Mouse (Mus musculus) monocyte, adult 5-6 weeks (primary cell): ENCODE results near the gene Arhgap40. TPM values are rescaled to one million over a fixed set of nuclear protein-coding genes. Genes with fewer than 3 reads are reported as not detected.

Source experiments
- ATAC-seq: fragments of 153-309, 156-312 bp; replicated peaks from 2 replicates; pipeline ENCODE4 v1.8.0; 2017; ENCODE audit warnings: mild to moderate bottlenecking; ENCODE audit not compliant: low TSS enrichment, insufficient number of reproducible peaks, severe bottlenecking, poor library complexity, low FRiP score
- total RNA-seq: library from RNA; stranded (forward); fragments of 200-1000, 200-491, 200-594 nt; gene quantifications from 3 replicates; pipeline ENCODE4 v1.2.3, GENCODE M21; 2017

The Arhgap40 gene
- total RNA-seq, 1 experiment from 2014 or later, result not detected

- ATAC-seq, result no peak
These were observed 28.7 kb downstream of the Arhgap40 start for GRCm38 (mm10) chr2:158541286-158541685.

- no peak for ATAC-seq
These were observed 32.7 kb downstream of the Arhgap40 start for GRCm38 (mm10) chr2:158545266-158545665.

GRCm38 (mm10) chr2:158546751-158547150 is 34.2 kb downstream of the Arhgap40 start:
- 0 out of 2 replicates have a peak, but pooled peaks have one; percentile 34 for ATAC-seq

GRCm38 (mm10) chr2:158550067-158550466 is 37.5 kb downstream of the Arhgap40 start:
- ATAC-seq, result peak; percentile 55; the same call in 1 of the 2 replicates

- no peak for ATAC-seq
These were observed 41.8 kb downstream of the Arhgap40 start for GRCm38 (mm10) chr2:158554366-158554765.

GRCm38 (mm10) chr2:158555252-158555651 is 42.7 kb downstream of the Arhgap40 start:
- no peak for ATAC-seq

GRCm38 (mm10) chr2:158555812-158556211 is 43.2 kb downstream of the Arhgap40 start:
- no peak for ATAC-seq

GRCm38 (mm10) chr2:158556225-158556624 is 43.6 kb downstream of the Arhgap40 start:
- peak; percentile 59 for ATAC-seq

GRCm38 (mm10) chr2:158556750-158557149 is 44.2 kb downstream of the Arhgap40 start:
- ATAC-seq, result no peak

GRCm38 (mm10) chr2:158559945-158560344 is 47.3 kb downstream of the Arhgap40 start:
- ATAC-seq, result no peak

GRCm38 (mm10) chr2:158560801-158561200 is 48.2 kb downstream of the Arhgap40 start:
- ATAC-seq, result no peak

- no peak for ATAC-seq
These were observed 49.0 kb downstream of the Arhgap40 start for GRCm38 (mm10) chr2:158561371-158562144.

GRCm38 (mm10) chr2:158570421-158571081 is 58.0 kb downstream of the Arhgap40 start:
- no peak for ATAC-seq

- no peak for ATAC-seq
These were observed 67.4 kb downstream of the Arhgap40 start for GRCm38 (mm10) chr2:158579979-158580378.

GRCm38 (mm10) chr2:158584621-158585358 is 72.2 kb downstream of the Arhgap40 start:
- no peak for ATAC-seq

GRCm38 (mm10) chr2:158588524-158589271 is 76.1 kb downstream of the Arhgap40 start:
- ATAC-seq, result no peak

- ATAC-seq, result no peak
These were observed 77.9 kb downstream of the Arhgap40 start for GRCm38 (mm10) chr2:158590495-158590894.

- ATAC-seq, result no peak
These were observed 78.7 kb downstream of the Arhgap40 start for GRCm38 (mm10) chr2:158591286-158591685.

GRCm38 (mm10) chr2:158593371-158593770 is 80.8 kb downstream of the Arhgap40 start:
- ATAC-seq, result no peak
